Mouse (Mus musculus): ENCODE data around the gene Tcp11.
A peak's percentile ranks its signal among the peaks of the same experiment; 100 is the strongest.

The Tcp11 gene

DNA sequence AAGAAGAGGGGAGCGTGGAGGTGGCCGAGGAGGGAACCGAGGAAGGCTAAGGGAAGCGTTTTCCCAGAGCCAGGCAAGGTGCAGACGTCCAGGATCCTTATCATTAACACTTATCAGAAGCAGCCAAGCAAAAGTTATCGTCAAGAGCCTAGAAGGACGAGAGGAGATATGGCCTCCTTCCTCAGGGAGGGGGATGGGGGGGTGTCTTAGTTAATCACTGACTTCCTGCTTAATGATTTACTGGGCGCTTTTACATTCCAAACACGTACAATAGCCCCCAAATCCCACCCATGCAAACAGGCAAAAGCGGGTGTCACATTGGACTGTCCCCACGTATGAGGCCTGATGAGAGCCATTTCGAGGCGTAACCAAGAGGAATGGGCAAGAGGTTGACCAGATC, 2.4 kb upstream of the Tcp11 start:
- DNase-seq: no peak

DNA sequence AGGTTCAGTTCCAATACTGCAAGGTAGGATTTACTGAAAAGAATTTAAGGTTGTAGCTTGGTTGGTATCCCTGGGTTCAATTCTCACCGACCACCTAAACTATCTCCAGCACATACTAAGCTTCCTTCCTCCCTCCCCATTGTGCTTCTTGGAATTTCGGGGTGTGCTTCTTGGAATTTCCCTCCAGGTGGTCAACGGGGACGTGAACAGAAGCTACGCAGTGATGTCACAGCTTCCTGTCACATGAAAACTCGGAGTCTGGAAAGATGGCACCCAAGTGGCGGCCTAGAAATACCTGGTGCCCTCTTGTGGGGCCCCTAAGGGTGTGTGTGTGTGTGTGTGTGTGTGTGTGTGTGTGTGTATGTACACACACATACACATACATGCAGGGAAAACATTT, 1.4 kb upstream of the Tcp11 start:
- DNase-seq: no peak

DNA sequence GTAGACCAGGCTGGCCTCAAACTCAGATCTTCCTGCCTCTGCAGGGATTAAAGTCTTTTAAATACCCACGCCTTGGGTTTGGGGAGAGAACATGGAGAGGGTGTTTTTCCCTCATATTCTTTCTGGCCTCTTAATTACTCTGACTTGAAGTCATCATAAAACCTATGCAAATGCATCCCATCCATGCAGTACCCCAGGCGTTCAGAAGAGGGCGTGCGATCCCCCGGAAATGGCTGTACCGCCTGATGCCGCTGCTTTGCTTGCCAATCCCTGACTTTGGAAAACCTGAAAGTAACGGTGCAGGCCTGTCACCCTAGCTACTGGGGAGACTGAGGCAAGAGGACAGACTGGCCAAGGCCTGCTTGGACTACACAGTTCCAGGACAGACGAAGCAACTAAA, 946 bp upstream of the Tcp11 start:
- peak; percentile 72 for DNase-seq

DNA sequence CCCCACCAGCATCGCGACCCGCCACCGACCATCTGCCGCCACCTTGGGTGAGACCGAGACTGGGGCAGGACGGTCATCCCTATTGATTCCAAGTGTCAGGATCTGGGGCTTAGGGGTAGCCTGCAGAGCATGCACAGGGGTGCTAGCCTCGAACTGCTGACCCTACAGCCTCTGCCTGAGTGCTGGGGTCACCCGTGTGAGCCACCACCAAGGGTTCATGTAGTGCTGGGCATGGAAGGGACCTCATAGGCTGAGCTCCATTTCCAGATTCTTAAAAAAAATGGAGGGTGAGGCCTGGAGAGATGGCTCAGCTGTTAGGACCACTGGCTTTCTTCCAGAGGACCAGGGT, 352 bp upstream of the Tcp11 start:
- no peak for DNase-seq

DNA sequence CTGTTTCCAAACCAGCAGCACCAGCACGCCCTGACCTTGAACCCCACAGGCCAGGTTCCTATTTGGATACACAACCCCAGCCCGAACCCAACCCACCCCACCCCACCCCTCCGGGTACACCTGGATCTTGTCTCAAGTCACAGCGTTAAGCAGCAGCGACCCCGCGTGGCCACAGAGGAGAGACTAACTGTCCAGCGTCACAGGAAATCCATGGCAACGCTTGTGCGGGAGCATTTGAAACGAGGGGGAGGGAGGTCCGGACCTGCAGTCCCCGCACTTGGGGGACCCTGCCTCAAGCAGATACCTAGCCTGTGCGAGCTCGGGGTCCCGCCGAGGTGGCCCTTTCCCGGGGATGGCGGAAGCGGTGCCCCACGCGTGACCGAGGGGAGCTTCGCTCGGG, 821 bp downstream of the Tcp11 start:
- DNase-seq: peak; percentile 92

DNA sequence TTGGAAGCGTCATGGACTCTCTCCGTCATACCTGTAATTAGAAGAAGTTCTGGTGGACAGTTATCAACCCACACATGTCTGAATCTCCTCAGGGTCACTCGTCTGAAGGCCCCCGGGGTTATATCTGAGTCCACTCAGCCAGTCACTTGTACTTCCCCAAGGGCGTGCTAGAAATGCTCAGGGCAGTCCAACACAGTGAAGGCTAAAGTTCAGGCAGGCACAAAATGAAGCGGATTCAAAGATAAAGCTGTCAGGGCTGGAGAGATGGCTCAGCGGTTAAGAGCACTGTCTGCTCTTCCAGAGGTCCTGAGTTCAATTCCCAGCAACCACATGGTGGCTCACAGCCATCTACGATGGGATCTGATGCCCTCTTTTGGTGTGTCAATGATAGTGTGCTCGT, 2.4 kb downstream of the Tcp11 start:
- DNase-seq: no peak

DNA sequence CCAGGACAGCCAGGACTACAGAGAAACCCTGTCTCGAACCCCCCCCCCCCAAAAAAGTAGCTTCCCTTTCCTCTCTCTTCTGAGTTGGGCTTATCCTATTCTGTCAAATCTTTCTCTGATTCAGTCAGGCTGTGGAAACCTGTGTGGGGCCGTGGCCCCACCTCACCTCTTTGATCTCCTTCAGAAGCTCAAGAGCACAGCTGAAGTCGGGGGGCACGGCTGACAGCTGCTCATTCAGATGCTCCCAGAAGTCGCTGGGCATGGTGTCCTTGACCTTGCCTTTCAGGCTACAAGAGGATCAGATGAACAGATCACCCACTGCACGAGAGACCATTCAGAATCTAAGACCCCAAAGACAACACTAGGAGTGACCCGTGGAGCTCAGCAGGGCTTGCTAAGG, 6.0 kb downstream of the Tcp11 start:
- no peak for DNase-seq

DNA sequence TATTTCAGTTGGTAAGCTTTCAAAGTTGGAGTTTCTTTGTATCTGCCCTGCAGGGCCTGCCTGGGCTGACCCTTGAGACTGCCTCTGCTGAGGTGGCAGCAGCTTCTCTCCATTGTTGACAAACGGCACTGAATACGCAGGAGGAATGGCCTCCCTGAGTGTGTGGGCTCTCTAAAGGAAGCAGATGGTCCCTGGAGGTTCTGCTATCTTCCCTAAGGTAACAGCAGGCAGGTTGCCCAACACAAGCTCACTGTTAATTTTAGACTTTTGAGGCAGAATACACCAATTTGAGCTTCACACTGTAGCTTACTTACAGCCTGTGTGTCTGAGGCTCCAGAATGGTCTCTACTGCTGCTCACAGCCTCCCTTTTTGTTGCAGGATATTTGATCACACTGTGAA, 7.7 kb downstream of the Tcp11 start:
- DNase-seq: no peak

DNA sequence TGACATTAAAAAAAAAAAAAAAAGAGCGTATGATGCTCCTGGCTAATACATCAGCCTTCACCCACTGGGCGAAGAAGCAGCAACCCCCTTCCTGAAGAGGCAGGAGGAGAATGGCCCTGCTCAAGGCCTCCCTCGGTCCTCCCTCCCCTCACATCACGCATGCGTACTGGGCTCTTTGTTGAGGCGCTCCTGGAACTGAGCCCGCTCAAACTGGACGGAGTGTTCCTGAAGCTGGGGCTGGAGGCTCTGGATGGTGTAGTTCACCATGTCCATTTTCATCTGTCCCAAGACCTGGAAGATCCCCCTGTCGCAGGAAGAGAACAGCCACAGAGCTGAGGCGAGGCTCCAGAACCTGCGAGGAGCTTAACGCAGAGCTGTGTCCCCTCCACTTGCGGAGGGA, 10.2 kb downstream of the Tcp11 start:
- peak; percentile 78 for DNase-seq

DNA sequence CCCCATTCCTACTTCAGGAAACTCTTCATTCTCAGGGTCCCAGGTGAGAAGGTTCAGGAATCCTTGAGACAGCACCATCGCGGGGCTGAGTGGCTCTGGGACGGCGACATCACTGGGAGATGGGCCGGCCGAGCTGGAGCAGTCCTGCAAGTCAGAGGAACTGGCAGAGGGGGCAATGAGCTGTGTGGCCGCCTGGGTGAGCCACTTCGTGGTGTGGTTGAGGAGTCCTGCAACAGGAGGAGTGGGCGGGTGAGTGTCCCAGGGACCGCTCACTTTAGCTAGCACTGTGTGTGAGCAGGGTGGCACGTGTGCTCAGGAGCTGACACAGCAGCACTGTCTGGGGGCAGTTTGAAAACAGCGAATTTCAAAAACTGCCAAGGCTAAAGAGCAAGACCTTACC, 11.0 kb downstream of the Tcp11 start:
- no peak for DNase-seq

DNA sequence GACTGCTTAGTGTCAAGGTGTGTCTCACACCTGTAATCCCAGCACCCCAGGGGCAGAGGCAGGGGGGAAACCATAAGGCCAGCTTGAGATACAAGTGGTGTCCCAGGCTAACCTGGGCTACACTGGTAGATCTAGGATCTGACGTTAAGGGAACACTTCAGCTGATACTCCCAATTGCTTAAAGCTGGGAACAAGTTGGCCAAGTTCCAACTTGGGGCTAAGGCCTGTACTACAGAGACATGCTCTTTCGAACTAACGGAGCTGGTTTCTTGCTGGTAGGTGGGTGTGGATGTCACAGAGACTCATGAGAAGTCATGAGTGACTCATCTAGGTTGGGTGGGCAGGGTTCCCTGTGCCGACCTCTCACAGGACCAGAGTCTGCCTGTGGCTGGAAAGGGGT, 13.1 kb downstream of the Tcp11 start:
- no peak for DNase-seq

DNA sequence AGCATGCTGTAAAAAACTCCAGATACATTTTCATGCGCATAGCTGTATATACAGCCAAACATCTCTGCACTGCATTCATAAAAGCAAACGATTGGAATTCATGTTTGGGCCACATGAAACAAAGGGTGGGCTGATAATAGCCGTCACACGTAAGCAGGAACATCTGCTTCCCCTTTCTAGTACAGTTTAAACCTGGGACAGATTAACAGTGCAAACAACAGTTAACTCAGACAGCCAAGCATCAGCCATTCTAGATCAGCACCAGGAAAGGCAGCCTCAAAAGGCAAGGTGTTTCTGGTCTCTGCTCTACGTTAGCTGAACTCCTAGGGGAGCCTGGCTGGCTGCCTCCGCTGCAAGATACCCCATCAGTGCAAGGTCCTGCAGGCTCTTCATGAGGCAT, 17.3 kb downstream of the Tcp11 start:
- no peak for DNase-seq

DNA sequence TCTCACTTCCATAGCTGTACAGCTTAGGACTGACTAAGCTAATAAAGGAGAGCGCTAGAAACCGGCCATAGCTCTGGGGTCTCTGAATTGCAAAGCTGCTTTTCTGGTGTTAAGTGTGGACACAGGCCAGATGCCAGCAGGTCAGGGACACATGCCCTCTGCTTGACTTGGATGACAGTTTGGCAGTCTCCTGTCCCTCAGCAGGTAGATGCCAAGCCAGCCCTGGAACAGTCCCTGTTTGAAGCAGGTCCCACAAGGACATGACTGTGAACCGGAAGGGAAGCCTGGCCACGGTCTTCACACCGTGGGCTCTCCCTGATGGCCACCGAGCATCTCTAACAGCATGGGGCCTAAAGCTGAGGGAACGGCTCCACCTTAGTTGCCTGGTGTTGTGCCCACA, 17.7 kb downstream of the Tcp11 start:
- DNase-seq: no peak

DNA sequence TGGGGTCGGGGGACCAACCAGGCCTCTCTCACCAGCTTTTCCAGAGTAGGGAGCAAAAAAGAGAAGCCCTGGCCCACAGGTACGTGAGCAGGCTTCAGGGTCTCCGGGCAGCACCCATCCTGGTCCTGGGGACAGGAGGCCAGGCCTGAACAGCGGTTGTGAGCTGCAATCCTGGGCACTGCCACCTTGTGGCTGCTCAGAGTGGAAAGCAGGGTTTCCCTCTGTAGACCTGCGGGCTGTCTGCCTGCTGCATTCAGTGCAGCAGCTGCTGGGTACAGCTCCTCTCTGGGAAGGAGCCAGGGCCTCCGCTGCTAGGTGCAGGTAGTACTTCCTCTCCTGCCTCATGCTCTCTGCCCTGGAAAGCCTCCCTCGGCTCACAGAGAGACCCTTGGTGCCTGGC, 19.0 kb downstream of the Tcp11 start:
- peak; percentile 53 for DNase-seq

DNA sequence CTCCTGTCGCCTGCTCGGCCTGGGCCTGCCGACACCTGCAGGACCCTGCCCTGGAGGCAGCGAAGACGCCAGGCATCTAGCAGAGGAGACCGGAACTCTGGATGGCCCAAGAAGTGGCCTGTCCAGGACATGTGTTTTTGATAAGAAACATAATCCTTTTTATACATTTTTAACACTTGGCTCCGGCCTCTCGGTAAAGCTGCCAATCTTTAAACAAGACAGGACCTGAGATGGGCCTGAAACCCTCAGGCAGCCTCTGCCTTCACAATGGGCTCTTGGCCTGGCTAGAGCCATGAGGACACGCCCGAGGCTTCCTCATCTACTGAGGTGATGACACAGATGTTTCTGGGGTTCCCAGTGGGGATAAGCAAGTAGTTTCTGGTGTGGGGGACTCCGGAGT, 19.8 kb downstream of the Tcp11 start:
- no peak for DNase-seq

DNA sequence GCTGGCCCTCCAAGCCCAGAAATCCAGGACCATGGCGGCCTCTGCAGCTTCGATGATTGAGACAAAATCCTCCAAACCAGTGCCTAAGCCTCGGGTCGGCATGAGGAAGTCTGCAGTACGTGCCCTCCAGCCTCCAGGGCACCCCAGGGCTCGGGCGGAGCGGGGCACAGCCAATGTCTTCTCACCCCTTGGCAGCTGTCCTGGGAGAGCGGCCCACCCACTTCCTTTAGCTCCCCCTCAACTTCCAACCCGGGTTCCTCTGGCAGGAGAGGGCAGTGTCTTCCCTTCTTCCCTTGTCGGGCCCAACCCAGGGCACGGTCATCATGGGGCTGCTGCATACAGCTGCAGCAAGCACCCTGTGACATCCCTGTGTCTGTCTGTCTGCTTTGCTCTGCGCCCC, 22.1 kb downstream of the Tcp11 start:
- peak; percentile 54 for DNase-seq

DNA sequence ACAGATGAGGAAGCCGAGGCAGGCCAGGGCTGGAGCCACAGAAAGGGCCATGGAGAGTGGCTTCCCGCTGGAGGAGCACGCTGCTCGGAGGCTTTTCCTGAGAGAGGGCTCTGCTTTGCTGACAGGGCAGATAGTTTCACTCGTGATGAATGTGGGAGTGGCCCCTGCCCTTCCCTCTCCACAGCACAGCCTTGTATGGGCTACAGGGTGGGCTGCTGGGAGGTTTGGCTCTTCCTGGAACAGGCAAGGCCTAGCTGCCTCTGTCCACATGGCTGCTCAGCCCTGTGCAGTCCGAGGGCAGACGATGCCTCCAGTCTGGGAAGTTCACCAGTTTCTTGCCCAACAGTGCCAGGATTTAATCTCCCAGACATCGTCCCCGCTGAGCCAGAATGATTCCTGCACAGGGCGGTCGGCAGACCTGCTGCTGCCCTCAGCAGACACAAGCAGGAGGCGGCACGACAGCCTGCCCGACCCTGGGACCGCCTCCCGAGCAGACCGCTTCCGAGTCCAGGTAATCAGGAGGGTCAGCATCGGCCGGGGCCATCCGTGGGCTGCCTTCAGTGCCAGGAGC, 28.1 kb downstream of the Tcp11 start:
- DNase-seq: no peak

DNA sequence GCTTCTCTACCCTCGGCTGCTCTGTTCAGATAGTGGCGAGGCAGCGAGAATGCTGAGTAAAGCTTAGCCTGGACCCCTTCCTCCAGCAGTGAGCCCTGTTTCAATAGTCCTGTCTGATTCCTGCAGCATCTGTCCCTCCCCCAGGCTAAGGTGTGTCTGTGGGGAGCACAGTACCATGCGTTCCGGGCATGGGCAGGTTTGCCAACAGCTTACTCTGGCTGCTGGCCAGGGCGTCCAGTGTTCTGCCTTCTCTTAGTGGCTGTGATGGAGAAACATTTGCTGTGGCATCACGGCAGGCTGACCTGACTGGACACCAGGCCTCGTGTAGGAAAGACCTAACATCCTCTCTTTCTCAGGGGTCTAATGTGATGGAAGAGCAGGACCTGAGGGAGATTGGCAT, 30.2 kb downstream of the Tcp11 start:
- no peak for DNase-seq

DNA sequence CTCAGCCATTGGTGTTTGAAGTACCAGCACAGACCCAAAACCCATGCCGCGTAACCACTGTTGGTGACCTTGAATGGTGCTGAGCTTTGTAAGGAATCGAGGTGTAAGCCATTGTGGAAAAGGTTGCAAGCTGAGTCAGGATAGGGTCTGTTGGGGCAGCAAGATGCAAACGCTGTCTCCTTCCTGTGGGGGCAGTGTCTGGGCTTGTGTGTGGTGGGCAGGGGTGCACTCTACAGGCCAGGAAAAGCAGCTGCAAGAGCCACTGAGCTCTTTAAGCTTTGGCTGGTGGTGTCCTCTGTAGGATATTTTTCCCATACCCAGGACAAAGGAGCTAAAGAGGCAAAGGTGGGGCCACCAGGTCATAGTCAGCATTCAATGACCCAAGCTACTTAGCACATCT, 32.0 kb downstream of the Tcp11 start:
- peak; percentile 75 for DNase-seq

DNA sequence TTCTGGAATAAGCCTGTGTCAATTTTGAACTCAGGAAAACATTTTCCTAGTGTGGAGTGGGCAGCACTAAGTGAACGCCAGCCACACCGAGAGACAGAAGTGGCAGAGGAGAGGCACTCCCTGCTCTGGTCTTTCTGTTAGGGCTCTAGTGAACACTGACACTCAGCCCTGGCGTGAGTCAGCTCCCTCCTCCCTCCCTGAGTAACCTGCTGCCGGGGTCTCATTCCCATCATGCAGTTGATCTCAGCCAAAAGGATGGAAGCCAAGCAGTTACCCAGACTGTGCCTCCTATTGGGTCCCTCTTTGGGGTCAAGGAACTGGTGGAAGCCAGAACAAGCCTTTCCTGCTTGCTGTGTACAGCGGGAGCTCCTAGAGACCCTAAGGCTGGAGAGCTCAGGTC, 32.9 kb downstream of the Tcp11 start:
- no peak for DNase-seq

DNA sequence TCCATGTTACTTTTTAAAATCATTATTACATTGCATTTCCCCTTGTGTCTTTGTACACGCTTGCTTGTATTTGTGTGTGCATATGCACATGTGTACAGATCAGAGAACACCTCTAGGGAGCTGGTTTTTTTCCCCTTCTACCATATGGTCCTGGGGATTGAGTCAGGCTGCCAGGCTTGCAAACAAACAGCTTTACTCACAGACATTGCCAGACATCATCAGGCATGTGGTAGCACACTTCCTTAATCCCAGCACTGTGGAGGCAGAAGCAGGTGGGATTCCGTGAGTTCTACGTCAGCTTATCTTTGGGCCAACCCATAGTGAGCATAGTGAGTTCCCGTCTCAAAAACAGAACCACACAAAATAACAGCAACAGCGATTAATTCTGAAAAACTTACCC, 33.4 kb downstream of the Tcp11 start:
- DNase-seq: no peak

DNA sequence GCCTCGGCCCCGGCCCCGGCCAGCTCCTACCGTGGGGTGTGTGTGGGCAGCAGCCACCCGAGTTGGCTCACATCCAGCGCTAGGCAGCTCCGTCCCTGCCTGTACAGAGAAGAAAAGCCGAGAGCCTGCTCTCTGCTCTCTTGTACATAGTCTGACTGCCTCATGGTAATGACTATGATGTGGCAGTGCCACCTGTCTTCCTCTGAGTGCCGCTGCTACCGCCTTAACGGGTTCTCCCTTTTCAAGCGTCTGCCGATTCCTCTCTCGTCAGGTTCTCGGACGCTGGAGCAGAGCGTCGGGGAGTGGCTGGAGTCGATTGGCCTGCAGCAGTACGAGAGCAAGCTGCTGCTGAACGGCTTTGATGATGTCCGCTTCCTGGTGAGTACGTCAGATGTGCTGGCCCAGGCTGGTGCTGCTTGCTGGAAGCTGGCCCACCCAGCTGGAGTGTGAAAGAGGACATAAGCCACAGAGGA, 38.1 kb downstream of the Tcp11 start:
- DNase-seq: peak; percentile 73

DNA sequence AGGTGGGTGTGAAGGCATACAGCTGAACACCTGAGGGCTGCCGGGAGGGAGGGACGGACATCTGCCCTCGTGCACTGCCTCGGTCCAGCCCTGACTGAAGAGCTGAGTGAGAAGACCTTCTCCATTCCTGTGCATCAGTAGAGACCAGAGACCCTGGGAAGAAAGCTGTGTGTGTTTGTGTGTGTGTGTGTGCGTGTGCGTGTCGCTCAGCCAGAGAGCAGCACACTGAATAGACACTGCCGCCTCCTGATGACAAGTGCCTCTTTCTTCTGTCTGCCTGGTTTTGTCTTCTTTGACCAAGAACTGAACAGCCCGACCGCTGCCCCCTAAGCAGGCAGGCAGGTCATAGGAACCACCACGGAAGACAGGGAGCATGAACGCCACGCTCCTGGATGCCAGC, 39.1 kb downstream of the Tcp11 start:
- no peak for DNase-seq

DNA sequence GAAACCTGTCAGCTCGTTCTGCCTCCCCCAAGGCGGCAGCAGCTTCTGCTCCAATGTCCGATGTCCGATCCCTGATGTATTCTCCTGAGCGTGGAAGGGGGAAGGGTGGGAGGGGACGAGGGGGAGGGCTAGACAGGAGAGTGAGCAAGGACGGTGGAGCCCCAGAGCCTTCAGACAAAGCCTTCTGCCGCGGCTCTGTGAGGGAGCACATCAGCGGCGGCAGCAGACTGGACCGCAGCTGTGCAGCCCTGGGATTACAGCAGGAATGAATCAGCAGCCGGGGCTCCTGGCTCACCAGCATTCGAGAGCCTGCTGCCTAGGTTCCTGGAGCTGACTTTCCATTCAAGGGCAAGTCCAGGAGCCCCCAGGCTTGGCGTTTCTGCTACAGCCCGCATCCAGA, 39.8 kb downstream of the Tcp11 start:
- DNase-seq: no peak

DNA sequence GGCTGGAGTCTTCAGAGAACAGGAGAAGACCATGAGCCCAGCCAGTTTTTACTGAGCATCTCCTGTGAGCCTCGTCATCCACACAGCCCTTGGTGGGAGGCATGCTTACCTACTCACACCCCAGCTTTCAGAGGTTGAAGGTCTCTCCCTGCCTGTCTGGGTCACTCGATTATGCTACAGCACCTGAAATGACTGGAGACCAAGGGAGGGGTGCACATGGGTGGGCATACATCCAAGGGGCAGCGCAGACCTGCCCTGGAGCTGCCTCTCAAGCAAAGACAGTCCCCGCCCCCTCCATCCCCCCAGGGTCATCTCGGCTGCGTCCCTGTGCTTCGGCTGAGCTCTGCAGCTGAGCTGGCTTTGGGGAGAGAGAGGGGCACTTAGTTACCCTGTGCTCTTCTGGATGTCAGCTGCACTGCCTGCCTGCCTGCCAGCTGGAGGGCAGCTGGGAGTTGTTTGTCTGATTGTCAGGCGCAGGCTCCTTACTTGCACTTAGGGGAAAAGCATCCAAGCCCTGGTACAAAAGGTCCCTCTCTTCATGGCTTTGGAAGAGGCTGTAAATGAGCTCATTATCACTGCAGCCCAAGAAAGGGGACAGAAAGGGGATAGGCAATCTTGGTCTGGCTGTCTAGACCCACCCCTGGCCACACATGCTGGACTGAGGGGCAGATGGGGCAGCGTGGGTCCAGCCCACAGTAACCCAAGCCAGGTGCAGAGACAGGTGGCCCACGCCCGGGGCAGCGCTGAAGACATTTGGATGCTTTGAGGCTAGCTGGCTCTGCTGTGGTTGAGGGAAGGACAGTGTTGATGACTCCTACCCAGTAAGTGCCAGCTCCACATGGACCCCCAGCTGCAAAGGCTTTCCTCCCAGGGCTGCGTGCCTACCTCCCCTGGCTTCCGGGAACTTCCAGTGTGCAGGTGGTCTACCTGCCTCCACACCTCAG, 43.4 kb downstream of the Tcp11 start:
- DNase-seq: no peak

Measured in lung, postnatal 10 days (tissue).